Mouse (Mus musculus) hindlimb bud, embryonic 11.5 days (tissue): ENCODE results near the gene Btbd6.
A peak's percentile ranks its signal among the peaks of the same experiment; 100 is the strongest.

Experiments
- DNase-seq: peaks from one replicate; pipeline ENCODE4 v3.0.0-alpha.2; 2012; ENCODE audit warnings: low read depth, low spot score; ENCODE audit errors: extremely low spot score

Gene Btbd6

DNA sequence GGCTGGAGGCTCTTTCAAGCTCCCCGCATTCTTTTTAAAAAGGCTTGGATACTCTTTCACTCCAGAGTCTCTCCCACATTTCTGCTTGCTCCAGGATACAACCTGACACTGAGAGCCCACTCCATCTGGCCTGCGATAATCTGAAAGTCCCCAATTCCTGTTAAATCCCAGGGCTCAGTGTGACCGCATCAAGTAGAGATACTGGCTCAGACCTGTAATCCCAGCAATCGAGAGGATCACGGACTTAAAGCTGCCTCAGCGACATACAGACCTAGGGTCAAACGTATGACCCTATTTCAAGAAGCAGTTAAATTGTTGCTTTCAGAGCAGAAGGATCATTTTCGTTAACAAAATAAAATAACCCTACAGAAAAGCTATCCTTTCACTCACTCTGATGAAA, 27.7 kb downstream of the Btbd6 start:
- DNase-seq, result no peak

DNA sequence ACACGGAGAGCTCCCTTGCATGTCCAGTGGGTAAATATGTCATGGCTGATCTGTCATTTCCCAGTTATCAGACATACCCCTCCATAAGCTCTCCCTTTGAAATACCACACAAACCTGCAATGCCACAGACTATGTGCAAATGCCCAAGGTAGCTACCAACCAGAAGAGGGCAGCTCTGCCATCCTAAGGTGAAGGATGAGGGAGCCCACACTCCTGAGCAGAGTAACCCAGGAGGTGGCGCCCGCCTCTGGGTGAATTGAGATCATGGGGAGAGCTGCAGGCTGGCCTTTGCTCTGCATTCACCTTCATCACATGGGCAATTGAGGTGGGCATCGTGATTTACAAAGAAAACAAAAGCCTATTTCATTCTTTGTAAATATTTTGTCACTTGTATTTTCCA, 28.7 kb downstream of the Btbd6 start:
- DNase-seq, result no peak

DNA sequence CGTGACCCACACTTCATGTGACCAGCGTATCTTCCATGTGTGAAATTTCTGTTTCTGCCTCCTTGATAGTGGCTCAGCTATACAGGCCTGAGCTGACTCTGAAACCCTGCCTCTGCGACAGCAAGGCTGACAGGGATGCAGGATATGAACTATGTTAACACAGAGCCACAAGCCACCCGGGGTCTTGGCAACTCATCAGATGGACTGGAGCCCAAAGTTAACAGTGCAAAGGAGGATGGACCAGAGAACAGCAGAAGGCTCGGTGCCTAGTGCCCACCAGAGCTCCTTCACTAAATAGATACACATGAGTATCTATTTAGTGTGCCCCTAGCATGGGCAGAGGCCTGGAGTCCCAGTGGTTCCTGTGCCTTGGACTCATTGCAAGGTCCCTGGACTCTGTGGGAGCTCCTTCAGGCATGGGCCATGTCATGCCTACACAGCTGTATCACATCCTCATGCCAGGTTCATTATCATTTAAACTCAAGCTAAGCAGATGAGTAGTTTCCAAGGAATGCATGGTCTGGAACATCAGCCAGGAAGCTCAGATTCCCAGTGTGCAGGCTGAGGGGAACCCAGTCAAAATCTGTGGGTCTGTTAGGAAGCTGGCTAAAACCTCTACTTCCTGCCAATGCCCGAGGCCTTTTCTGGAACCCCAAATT, 35.5 kb downstream of the Btbd6 start:
- DNase-seq, result no peak

DNA sequence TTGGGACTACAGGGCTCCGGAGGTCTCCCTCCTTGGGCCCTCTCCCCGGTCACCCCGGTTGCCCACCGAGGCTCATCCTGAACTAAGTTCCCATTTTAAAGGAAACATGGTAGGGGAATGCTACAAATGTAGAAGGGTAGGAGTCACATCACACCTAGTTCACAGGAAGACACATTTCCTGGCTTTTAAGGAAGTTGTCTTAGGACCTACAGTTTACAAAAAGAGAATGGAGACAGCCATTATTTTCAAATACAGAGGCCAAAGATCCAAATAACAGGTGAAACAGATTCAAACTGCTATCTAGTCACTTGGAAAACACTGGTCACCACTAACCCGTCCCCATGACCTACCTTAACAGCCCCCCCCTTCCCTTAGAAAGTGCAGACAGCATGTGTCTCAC, 36.2 kb downstream of the Btbd6 start:
- no peak for DNase-seq

DNA sequence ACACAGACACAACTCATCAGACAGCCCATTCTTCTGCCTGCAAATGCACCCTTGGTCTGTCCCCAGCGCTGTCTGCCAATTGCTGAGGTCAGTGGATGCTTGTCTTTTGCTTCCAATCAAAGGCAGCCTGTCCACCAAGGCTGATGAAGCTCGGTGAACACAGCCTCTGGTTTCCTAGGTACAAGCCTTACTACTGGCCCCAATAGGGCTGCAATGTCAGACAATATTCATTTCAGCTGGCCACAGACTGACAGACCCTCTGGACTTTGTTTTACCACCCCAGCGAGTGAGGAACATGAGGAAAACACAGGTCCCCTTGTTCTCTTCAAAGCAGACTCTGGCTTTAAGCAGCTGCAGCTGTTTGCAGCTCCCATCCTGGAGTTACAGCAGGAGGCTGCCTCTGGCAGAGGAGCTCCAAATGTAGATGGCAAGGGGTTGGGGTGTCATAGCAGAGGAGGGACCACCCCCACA, 36.8 kb downstream of the Btbd6 start:
- no peak for DNase-seq

DNA sequence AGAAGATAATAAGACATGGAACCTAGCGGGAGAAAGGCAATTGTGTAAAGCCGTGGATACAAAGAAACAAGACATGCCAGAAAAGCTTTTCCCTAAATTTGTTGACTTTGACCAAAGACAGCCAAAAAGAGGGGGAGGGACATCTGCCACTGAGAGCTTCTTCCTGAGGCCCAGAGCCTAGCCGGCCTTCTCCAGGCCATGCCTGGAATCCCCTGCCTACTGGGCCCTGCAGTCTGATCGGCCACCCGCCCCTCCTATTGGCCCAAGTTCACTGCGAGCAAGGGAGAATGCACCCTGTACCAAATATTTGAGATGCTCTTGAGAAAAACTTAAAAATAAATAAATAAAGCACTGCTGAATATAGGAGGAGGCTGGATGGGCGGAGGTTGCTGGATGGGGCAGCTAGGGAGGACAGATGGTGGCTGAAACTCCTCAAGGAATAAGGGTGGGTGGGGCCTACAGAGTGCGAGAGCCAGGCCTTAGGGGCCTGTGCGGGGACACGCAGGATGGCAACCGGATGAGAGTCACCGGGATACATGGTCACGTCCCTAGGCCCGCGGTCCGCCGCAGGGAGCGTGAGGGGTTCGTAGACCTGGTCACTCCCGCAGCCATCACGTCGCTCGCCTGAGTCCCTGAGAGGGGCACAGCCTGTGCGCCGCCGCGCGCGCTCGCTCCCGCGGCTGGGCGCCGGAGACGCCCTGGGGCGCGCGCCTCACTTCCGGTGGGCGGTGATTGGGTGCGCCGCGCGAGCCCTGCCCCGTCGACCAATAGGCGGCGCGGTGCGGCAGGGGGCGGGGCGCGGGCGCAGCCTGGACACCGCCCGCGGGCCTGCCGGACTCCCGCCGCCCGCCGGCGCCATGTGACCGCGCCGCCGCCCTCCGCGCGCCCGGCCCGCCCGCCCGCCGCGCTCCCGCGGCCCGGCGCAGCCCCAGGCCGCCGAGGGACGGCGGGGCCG, 37.6 kb downstream of the Btbd6 start, which contains the start of gene Pacs2:
Gene Pacs2 (plus strand): TSS at position 905 of the 955 bp plus-strand sequence.
- peak; percentile 56 for DNase-seq

DNA sequence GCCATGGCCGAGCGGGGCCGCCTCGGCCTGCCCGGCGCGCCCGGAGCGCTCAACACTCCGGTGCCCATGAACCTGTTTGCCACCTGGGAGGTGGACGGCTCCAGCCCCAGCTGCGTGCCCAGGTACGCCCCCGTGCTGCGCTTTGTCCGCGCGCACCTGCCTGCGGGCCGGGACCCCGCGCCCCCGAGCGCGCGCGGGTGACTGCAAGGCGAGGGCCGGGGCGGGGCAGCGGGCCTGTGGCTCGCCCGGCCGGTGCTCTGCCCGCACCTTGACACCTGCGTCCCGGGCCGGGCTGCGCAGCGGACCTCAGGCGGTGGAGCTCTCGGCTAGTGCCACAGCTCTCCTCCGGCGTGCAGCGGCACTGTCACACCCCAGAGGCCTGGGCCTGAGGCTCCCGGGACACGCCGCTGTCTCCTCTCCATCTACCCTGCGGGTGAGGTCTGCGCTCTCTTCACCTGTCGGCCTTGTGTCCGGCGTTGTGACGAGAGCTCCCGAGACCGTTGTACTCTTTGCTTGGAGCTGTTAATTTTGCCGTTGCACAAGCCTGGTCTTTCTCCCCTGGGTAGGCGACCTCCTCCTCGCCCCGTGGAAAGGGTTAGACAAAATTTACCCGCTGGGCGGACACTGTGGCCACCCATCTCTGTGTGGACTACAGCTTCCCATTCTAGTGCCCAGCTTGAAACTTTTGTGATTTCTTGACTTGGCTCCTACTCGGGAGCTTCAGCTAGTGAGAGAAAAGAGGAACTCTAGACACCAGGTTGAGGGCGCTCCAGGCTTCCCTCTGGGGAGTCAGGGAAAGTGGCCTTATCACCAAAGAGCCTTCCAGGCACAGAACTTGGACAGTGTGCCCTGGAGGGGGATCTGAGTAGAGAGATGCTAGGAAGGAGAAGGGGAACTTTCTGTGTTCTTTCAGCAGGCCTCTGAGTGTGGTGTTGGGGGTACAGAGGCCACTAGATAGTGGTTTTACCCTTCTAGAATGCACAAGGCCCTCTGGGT, 38.6 kb downstream of the Btbd6 start:
- DNase-seq, result no peak

DNA sequence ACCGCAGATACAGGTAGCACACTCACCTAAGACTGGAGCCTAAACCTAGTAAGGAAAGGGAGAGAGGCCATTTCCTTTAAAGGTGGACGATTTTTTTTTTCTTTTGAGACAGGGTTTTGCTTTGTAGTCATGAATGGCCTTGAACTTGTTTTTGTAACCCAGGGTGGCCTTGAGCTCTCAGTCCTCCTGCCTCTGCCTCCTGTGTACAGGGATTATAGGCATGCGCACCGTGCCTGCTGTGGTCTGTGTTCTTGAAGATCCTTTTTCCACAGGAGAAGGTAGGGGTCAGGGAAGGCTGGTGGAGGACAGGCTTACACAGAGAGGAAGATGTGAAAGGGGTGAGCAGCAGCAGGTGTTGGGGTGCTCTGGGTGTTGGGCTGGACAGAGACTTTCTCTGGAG, 39.7 kb downstream of the Btbd6 start:
- DNase-seq, result no peak

DNA sequence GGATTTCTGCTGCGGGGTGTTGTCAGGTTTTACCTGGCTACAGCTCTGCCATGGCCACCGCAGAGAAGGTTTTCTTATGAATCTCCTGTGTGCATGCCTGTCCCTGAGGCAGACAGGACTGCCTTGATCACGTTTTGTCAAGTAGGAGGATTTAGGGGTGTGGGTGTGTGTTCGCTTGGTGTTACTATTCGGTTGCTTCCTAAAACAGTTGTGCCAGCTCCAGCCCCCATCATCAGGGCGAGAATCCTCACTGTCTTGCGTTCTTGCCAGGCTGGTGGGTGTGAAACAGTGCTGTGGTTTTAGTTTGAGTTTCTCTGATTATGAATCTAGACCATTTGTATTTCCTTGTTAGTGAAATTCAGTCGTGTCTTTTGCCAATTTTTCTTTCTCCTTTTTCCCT, 40.7 kb downstream of the Btbd6 start:
- no peak for DNase-seq

DNA sequence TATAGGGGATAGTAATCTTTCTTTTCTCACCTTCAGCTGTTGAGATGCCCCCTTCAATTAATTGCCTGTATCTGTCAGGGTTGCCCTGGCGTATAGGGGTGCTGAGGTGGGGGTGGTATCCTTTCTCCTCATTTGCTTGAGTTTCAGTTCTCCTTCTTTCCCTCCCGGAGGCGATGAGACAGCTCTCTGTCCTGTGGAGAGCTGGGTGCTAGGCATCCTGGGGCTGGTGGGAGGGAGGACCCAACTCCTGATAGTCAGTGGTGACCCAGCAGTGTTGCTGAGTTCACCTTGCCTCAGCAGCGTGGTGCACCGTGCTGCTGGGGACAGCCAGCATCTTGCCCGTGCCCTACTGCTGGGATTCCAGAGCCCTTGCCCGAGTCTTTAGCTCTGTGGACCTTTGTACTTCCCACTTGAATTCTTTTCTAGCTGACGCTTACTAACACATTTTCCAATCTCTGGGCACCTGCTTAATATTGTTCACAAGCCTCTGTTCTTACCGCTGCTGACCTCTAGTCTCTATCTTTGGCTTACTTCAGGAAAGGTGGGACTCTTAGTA, 41.2 kb downstream of the Btbd6 start:
- no peak for DNase-seq

DNA sequence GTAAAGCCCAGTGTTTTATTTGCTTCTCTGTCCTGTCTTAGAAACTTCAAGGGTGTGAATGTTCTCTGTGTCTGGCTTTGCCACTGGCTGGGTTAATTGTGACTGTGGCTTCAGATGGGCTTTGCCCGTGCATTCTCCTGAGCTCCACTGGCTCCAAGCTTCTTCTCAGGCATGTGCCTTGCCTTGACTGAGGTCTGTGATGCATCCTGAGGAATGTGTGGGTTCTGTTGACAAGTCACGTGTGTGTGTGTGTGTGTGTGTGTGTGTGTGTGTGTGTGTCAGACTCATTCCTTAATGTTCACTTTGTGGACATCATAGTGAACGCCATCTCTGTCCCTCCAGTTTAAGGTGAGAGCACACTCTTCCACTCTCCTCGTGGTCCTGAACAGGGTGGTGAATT, 42.5 kb downstream of the Btbd6 start:
- DNase-seq, result no peak

DNA sequence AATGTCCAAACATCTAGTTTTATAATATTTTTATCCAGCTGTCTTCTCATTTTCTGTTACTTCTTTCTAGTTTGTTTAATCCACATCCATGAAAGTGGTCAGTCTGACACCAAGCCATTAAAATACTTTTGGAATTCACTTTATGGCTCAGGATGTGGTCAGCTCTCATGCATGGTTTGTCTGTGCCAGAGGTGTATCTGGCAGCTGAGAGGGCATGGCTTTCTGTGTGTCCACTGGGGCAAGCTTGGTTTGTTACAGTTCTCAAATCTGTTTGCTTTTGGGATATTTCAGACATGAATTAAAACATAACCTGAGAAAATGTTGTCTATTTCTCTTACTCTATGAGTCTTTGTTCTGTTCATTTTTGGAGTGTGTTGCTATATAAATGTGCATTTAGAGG, 45.2 kb downstream of the Btbd6 start:
- DNase-seq, result no peak

DNA sequence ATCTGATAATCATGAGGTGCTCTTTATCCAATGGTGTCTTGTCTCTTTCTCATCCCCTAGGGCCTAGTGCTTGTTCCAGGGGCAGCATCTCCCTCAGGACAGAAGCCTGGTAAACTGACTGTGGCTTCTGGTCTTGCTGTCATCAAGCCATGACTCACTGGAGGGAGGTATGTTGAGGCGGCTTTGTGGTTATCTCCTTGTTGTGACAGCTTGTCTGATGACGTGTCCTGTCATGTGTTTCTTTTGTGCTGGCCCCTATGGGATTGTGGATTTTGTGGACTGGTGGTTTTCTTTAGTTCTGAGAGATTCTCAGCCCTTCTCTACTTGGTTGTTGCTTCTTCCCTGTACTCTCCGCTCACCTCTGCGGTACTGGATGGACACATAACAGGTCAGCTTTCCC, 46.8 kb downstream of the Btbd6 start:
- no peak for DNase-seq

DNA sequence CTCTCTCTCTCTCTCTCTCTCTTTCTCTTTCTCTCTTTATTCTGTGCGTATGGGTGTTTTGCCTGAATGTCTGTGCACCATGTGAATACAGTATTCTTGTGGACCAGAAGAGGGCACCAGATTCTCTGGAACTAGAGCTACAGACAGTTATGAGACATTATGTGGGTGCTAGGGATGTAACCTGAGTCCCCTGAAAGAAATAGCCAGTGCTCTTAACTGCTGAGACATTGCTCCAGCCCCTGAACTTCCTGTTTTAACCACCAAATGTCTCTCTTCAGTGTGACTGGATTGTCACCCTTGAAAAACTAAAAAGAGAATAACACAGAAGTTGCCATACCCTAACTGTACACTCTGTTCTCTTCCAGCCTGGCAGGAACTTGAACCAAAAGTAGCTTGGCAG, 50.3 kb downstream of the Btbd6 start:
- no peak for DNase-seq

DNA sequence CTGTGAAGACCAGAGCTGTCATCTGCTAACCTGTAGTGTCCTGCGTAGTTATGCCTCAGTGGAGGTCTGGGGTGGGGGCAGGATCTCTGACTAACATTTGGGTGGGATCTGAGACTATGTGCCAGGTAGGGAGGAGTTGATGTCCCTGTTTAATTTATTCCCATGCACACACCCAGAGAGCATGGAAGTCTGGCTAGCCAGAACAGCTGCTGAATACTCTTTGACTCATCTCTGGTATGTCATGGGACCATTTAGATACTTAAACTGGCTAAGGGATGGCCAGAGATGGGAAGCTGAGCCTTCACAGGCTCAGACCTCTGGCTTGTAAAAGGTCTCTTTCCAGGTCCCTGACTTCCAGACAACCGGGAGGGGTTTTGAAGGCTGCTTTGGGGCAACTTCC, 51.2 kb downstream of the Btbd6 start:
- no peak for DNase-seq

DNA sequence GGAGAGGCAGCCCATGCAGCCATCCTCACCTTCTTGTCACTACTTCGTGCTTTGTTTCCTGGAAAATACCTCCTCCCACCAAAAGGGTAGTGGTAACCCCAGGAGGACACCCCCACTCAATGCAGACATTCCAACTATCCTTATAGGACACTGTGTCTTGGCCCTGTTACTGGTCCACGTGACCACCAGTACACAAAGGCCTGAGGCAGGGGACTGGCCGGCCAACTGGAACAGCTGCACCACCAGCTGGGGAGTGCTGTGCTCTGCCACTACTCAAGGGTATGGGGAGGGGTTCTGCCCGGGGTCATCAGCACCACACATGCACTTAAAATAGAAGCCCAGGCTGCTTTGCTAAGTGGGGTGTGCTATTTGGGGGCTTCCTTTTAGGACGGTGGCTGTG, 51.8 kb downstream of the Btbd6 start:
- DNase-seq, result no peak
